Mouse (Mus musculus) c-Kit-positive CD71-negative TER-119-negative erythroid progenitor cells, embryonic 14.5 days (primary cell): ENCODE data around the gene Nt5c3b.

Experiments used
- DNase-seq: peaks from one replicate; pipeline ENCODE4 v3.0.0-alpha.2; 2013; ENCODE audit warnings: low read depth

Nt5c3b gene

DNA sequence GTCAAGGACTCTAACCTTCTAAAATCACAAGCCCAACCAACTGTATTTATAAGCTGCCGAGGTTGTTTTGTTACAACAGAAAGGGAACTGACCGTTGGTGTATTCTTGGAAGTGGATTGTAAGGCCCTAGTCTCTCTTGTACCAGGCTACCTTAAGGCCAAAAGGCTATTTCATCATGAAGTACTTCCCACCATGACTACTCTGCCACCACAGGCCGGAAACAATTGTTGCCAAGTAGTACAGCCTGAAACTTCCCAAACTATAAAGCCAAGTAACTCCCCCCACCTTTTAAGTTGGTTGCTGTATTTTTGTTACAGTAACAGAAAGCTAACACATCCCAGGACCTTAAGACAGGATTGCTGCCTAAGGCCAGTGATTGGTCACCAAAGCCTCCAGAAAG, 14.8 kb downstream of the Nt5c3b start:
- DNase-seq = no peak

- DNase-seq = peak; percentile 81
These were observed 15.8 kb downstream of the Nt5c3b start for GRCm38 (mm10) chr11:100425851-100426250.

- no peak for DNase-seq
These were observed 17.8 kb downstream of the Nt5c3b start for GRCm38 (mm10) chr11:100423836-100424235.

DNA sequence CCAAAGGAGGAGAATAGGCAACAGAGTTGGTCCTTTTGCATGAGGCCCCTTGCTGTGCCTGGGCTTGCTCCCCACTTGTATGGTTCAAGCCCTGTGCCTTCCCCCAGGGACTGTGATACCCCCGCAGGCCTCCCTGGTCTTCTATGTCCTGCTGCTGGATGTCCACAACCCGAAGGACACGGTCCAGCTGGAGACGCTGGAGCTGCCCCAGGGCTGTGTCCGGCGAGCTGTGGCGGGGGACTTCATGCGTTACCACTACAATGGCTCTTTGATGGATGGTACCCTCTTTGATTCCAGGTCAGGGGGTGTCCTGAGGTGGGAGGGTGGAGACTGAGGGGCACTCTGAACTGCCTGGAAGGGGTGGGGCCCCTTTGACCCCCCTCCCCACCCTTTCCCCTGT, 20.1 kb downstream of the Nt5c3b start:
- DNase-seq = no peak

DNA sequence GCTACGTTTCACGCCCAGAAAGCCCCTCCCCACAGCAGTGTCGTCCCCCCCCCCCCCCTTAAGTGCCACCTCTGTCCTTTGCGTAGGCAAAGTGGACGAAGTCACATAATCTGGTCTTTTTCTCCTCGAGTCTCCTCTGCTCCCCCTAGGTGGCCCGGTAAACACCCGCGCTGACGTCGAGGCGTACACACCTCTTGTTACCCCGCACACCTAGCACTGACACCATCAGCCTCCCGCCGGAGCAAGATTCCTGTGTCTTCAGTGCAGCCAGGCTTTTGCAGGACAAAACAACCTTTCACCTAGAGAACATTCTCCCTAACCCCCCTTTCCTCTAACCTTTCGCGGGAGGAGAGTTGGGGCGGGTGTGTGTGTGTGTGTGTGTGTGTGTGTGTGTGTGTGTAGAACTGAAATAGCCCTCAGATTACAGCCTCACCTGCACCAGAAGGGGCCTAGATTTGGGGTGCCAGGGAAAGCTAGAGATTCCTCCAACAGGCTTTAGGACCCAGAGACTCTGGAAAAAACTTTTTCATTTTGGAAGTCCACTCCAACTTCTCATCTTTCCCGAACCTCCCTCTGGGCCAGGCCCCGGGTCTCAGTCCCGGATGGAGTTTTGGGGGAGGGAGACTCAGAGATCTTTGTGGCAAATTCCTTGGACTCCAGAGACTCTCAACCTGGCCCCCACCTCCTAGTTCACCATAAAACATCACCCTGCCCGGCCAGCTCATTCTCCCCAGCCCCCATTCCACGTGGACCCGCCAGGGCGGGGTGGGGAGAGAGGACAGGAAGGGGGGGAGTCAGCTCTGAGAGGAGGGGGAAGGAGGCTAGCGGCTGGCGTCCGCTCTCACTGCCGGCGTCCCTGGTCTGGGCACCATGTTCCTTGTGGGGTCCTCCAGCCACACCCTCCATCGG, 26.4 kb downstream of the Nt5c3b start, which contains the start of gene Fkbp10:
Fkbp10 (plus strand) TSS at position 784 of the 909 bp plus-strand sequence.
- no peak for DNase-seq

DNA sequence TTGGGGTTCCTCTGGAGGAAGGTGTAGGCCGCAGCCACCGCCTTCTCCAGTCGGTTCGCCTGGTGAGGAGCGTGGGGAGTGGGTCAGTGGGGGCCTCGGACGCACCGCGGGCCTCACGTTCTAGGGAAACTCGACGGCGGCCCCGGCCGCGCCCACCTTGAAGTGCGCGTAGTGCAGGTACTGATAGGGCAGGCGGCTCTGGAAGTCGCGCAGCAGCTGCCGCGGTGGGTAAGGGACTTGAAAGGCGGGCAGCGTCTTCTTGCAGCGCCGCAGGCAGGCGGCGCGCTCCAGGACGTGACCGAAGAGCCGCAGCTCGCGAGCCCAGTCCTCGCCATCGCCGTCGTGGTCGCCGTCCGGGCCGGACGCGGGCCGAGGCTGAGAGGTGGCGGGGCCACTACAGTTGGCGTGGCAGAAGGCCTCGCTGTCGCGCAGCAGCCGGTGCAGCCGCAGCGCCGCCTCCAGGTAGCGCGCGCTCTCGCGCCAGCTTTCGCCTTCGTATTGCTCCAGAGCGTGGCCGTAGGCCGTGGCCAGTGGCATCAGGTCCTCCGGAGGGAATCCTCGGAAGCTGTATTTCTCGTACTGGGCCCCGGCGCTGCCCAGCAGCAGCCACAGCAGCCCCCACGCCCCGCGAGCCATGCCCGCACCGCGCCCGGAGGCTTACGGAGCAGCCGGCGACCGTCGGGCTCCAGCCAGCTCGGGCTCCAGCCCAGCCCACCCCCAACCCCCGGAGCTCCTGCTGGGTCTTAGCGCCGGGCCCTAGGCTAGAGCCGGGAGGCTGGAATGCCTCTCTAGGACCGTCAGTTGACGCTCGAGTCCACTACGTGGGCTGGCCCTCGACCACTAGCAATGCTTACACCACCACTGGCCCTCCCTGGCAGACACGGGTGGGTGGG, 27.3 kb downstream of the Nt5c3b start, which contains the start of gene P3h4:
P3h4 (minus strand) TSS at position 816 of the 893 bp plus-strand sequence.
- no peak for DNase-seq

DNA sequence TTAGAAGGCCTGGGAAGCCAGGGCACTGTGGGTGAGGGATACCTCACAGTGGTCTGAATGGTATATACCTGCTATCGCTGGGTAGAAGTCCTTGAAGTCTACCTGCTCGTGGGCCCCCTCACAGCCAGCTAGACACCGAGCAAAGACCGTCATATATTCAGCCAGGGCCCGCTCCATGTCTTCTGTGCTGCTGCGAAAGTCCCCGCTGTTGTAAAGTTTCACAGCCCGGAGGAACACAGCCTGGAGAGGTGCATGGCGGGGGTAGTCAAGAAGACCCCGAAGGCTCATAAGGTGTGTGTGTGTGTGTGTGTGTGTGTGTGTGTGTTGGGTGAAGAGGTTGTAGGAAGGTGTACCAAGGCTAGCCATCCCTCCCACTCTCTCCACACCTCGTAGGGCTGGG, 28.1 kb downstream of the Nt5c3b start:
- no peak for DNase-seq

GRCm38 (mm10) chr11:100411736-100412135, 29.9 kb downstream of the Nt5c3b start:
- no peak for DNase-seq

DNA sequence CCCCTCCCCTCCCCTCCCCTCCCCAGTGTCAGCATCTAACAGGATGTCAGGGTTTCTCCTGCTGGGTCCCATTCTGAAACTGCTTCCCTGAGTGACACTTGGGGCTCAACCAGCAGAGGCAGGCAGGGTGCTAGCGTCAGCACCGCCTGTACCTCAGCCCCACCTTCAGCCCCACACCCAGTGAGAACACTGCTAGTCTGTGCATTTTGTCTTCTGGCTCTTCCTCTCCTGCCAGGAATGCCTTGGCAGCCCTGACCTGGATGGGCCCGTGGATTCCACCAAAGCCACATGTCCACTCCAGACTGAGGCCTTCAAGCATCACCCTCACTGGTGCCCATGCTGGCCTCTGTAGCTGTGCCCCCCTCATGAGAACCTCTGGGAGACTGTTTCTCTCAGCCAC, 31.9 kb downstream of the Nt5c3b start:
- no peak for DNase-seq

GRCm38 (mm10) chr11:100408835-100409462, 32.7 kb downstream of the Nt5c3b start:
- no peak for DNase-seq

DNA sequence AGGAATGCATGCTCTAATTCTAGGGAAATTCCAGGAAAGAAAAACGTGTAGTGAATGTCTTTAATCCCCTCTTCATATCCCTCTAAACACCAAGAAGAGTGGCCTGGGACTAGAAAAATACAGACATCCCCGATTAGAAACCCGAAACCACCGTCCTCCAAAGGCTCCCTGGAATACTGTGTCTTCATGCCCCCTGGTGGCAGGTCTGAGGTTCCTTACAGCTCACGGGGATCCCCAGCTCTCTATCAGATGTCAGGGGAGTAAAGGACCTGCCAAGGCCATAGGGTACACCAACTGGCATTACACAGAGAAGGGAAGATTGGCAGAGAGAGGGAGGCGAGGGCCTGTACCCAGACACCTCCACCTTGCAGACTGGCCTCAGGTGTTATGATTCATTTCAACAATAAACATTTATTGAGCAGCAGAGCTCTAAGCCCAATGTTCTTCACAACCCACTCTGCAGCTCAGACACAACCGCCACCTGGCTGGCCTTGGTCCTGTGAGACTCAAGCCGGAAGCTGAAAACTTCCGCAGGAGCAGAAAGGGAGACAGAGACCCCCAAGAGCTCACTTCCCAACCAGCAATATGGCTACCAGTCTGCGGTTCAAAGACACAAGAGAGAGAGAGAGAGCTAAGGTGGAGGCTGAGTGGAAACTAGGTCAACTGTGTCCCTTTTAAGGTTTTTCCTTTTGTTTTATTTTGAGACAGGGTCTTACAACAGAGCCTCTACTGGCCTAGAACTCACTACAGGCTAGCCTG, 33.4 kb downstream of the Nt5c3b start:
- no peak for DNase-seq

DNA sequence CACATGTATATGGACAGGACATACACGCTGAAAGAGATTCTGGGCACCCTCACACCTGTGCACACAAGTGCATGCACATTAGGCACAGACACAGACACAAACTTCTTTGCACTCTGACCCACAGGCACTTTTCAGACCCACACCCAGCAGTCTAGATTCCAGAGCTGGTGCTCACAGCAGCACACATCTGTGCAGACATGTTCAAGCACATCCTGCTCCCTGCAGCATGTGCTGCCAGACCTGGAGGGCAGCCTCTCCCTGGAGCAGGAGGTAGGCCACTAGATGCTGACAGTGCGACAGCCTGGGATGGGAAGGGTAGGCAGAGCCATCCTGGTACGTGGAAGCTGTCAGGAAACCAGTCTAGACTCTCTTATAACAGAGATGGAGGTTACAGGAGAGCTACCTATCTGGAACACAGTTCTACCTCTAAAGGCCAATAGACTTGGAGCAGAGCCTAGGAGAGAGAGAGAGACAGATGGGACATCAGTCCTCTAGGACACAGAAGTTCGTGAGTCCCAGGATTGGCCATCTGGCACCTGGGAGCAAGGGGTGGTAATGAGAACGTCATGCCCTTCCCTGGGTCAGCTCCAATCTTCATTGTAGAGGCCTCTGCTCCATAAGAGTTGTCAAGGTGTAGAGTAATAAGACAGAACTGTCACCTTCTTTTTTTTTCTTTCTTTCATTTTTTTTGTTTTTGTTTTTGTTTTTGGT, 34.5 kb downstream of the Nt5c3b start:
- DNase-seq = no peak

DNA sequence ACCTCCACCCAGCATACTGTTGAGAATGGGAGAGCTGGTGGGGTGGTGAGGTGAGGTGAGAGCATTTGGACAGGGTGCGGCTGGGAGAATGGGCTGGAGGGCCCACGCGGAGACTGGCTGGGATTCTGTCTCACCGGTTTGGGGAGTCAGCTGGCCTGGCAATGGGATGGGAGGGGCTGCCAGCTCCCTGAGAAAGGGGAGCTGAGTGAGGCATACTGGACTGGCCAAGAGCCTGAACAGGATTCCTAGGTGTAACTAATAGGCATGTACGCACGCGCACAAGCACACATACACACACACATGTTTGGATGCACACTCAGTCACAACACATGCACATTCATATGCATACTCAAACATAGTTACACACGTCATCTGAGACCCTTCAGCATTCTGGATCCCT, 35.3 kb downstream of the Nt5c3b start:
- no peak for DNase-seq

DNA sequence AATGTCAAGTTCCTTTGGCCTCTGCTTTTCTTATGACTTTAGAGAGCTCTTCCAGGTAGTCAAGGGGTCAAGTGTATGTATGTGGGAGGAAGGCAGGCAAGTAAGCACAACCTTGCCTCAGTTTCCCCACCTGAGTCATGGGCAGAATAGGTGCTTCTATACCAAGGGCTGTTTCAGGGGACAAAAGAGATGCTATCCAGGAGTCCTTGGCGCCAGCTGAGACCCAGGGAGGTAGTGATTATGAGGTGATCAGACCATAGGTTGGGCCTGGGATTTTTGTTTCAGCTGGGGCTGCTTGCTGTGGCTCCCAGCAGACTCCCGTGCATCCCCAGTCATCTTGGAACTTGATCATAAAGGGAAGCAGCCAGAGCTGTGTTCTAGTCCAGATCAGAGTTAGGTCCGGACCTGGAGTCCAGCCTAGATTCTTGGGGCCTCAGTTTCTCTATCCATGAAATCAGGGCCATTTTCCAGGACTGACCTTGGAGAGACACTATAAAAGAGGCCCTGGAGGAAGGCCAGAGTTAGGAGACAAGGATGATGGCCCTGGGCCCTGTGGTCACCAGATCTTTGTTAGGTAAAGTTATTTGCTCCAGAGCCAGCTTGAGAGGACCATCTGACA, 37.0 kb downstream of the Nt5c3b start:
- DNase-seq = no peak

- no peak for DNase-seq
These were observed 38.0 kb downstream of the Nt5c3b start for GRCm38 (mm10) chr11:100403445-100404134.

GRCm38 (mm10) chr11:100402682-100403081, 38.9 kb downstream of the Nt5c3b start:
- DNase-seq = no peak

DNA sequence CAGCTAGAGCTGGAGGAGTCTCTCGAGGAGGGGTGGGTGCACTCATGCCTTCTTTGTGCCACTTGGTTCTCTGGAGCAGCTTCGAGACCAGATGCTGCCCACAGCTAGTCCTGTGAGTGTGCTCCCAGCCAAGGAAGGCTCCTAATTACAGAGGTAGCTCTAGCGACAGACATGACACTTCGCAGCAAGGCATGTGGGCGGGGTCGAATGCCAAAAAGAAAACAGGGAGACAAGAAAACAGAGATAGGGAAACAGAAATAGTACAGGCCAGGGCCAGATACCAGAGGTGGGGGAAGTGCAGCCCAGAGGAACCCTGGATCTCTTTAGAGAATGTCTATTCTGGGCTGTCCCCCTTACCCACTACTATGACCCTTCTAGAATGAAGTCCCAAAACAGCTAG, 39.4 kb downstream of the Nt5c3b start:
- no peak for DNase-seq

- no peak for DNase-seq
These were observed 40.8 kb downstream of the Nt5c3b start for GRCm38 (mm10) chr11:100400842-100401241.

- DNase-seq = no peak
These were observed 41.7 kb downstream of the Nt5c3b start for GRCm38 (mm10) chr11:100399727-100400538.
